Mouse (Mus musculus) heart, embryonic 14.5 days (tissue): ENCODE measurements around the gene Flii. TPM values are rescaled to one million over a fixed set of nuclear protein-coding genes. Genes with fewer than 3 reads are reported as not detected.

Experiments
- ATAC-seq: fragments of 200-750 bp; cut with Nextera tagmentation; 2 replicates; pipeline ENCODE4 v1.8.0; 2017; ENCODE audit warnings: low read depth, moderate TSS enrichment; ENCODE audit not compliant: insufficient number of reproducible peaks, insufficient read depth, low FRiP score
- H3K27ac ChIP-seq, 2 experiments: fragments of 200-500 bp in 1 of 2; fragments of 300-500 bp in 1 of 2; sonication (generic) in 1 of 2; replicated peaks in 1 of 2; 2 replicates each; pipeline ENCODE4 v1.5.1; 2012 to 2014; ENCODE audit warnings: low read depth in 2 of 2, low read length in 2 of 2, control low read depth in 1 of 2, mild to moderate bottlenecking in 1 of 2, mixed read lengths in 1 of 2; ENCODE audit not compliant: control insufficient read depth in 1 of 2, insufficient read depth in 1 of 2
- H3K27me3 ChIP-seq: fragments of 300-500 bp; sonication (generic); 2 replicates; pipeline ENCODE4 v1.6.1; 2014; ENCODE audit warnings: mild to moderate bottlenecking, low read length, control low read depth; ENCODE audit not compliant: control insufficient read depth, insufficient read depth
- H3K36me3 ChIP-seq: fragments of 300-500 bp; sonication (generic); 2 replicates; pipeline ENCODE4 v1.6.1; 2014; ENCODE audit warnings: mild to moderate bottlenecking, control low read depth, low read length, mixed read lengths; ENCODE audit not compliant: control insufficient read depth, insufficient read depth
- H3K4me1 ChIP-seq, 2 experiments: fragments of 200-500 bp in 1 of 2; fragments of 300-500 bp in 1 of 2; sonication (generic) in 1 of 2; 2 replicates each; pipeline ENCODE4 v1.6.1; 2012 to 2014; ENCODE audit warnings: low read length in 2 of 2, control low read depth in 1 of 2, mixed read lengths in 1 of 2; ENCODE audit not compliant: control insufficient read depth in 2 of 2, insufficient read depth in 2 of 2
- H3K4me2 ChIP-seq: fragments of 300-500 bp; sonication (generic); 2 replicates; pipeline ENCODE4 v1.6.1; 2014; ENCODE audit warnings: mild to moderate bottlenecking, low read length
- H3K4me3 ChIP-seq, 2 experiments: fragments of 200-500 bp in 1 of 2; fragments of 300-500 bp in 1 of 2; sonication (generic) in 1 of 2; 2 replicates each; pipeline ENCODE4 v1.5.1; 2012 to 2014; ENCODE audit warnings: low read length in 2 of 2, mild to moderate bottlenecking in 2 of 2, control low read depth in 1 of 2, low read depth in 1 of 2, moderate library complexity in 1 of 2; ENCODE audit not compliant: control insufficient read depth in 1 of 2, insufficient read depth in 1 of 2
- H3K9ac ChIP-seq: fragments of 300-500 bp; sonication (generic); 2 replicates; pipeline ENCODE4 v1.6.1; 2014; ENCODE audit warnings: mild to moderate bottlenecking, low read length
- H3K9me3 ChIP-seq: fragments of 300-500 bp; sonication (generic); 2 replicates; pipeline ENCODE4 v1.6.1; 2016; ENCODE audit warnings: low read length, control low read depth; ENCODE audit not compliant: control insufficient read depth
- WGBS: fragments of 180-500 bp; shearing (Covaris S2); extraction: QIAGEN DNeasy Blood & Tissue Kit; methylation state at CpG from one replicate; pipeline ENCODE4 v1.1.7; 2014; 5-methylcytosine and 5-hydroxymethylcytosine counted together
- microRNA-seq: library from miRNA; unstranded; fragments of <30 nt; microRNA quantifications from one replicate; pipeline ENCODE4, GENCODE M21; 2016
- polyA plus RNA-seq: library from polyadenylated mRNA; unstranded; fragments of >200 nt; fragmentation: Nextera tagmentation; extraction: Ambion mirVana; gene quantifications from 2 replicates; pipeline ENCODE4 v1.2.1, GENCODE M21; 2014

Flii gene
- polyA plus RNA-seq, 1 experiment from 2014 or later = 80.1 TPM

DNA sequence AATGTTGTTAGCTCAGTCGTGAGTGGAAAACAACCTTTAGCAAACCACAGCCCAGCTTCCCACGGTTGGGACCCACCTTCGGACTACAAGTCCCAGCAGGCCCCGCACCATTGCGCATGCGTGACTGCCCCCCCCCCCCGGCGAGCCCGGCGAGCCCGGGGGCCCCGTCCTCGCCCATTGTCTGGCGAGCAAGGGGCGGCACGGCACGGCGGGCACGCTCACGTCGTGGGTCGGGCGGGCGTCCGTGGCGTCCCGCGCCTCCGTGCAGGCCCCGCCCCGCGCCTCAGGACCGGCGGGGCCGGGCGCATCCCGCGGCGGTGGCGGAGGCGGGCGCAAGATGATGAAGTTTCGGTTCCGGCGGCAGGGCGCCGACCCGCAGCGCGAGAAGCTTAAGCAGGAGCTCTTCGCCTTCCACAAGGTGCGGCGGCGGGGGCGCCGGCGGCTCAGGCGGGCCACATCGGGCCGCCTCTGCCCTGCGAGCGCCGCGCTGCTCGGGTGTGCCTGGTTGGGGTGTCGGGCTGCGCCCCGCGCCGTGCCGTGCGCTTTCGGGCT lies 27.5 kb downstream of the Flii start, which contains the start of gene Llgl1:
Gene Llgl1 (plus strand): TSS at position 200 of the 552 bp plus-strand sequence.
- peak within 1 kb of the TSS; percentile 82 for H3K4me2 ChIP-seq
- H3K9ac ChIP-seq = peak within 1 kb of the TSS; percentile 94
- H3K27me3 ChIP-seq = no peaks in the 10 kb centered on the region
- WGBS = under 1% methylated on average over 60 of the region's 73 CpGs
- H3K4me3 ChIP-seq = peak within 1 kb of the TSS; percentile 87 to 95
- peaks cover 18% of the 10 kb centered on the region for H3K36me3 ChIP-seq
- peaks cover 15 to 21% of the 10 kb centered on the region in 2 experiments for H3K4me1 ChIP-seq
- H3K9me3 ChIP-seq = no peaks in the 10 kb centered on the region
- H3K27ac ChIP-seq = peak within 1 kb of the TSS; percentile 86 to 89
- peak; percentile 81 for ATAC-seq

DNA sequence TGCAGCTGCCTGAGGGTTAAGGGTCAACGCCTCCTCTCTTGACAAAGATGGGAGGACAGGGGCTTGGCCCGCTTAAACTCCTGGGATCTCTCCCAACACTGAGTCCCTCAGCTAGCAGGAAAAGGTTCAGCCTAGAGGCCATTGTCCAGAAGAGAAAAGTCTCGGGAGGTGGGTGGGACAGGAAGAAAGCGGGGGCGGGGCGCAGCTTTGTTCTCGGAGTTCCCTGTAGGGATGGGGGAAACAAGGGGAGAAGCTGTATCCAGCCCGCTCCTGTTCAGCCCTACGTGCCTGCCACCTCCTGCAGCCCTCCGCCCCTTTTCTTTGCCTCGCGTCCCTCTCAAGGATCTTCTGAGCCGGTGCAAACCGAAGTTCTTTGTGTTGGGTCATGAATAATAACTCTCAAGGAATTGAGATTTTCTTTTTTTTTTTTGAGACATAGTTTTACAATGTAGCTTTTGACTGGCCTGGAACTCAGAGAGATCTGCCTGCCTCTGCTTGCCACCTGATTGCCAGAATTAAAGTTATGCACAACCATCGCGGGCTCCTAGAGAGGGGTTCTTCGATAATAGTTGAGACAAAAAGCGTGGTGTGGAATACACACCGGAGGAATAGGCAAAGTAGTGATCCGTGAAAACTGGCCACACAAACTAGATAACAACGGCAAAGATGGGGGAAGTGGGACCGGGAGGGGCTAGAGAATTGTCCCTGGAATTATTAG lies 28.1 kb downstream of the Flii start:
- Histone ChIP-seq H3K9me3 (no peaks in the 10 kb centered on the region), H3K4me3 (peak overlapping the region; percentile 87 to 95), H3K9ac (peak overlapping the region; percentile 94), H3K27me3 (no peaks in the 10 kb centered on the region), H3K27ac (peak overlapping the region; percentile 86 to 89), H3K4me2 (peak overlapping the region; percentile 82), H3K36me3 (peaks cover 12% of the 10 kb centered on the region; the same call in 1 of the 2 replicates), H3K4me1 (peaks cover 15 to 21% of the 10 kb centered on the region in 2 experiments)
- WGBS = 4% methylated on average over 22 of the region's 22 CpGs
- ATAC-seq = peak; percentile 27

- H3K36me3 ChIP-seq = 0 out of 2 replicates have a peak, but pooled peaks cover 4% of the 10 kb centered on the region
- no peak overlapping the region for H3K4me2 ChIP-seq
- H3K9ac ChIP-seq = no peak overlapping the region
- no peaks in the 10 kb centered on the region for H3K27me3 ChIP-seq
- no peak overlapping the region for H3K4me3 ChIP-seq
- H3K4me1 ChIP-seq = peaks cover 13 to 21% of the 10 kb centered on the region in 2 experiments
- 72% methylated on average over 2 of the region's 2 CpGs for WGBS
- no peak for ATAC-seq
- no peaks in the 10 kb centered on the region for H3K9me3 ChIP-seq
- H3K27ac ChIP-seq = no peak overlapping the region
These were observed 29.5 kb downstream of the Flii start for GRCm38 (mm10) chr11:60697561-60697960.

GRCm38 (mm10) chr11:60696165-60696564 lies 30.9 kb downstream of the Flii start:
- Histone ChIP-seq H3K27ac (no peak overlapping the region), H3K4me3 (no peak overlapping the region), H3K9ac (no peak overlapping the region), H3K4me2 (no peak overlapping the region), H3K36me3 (no peaks in the 10 kb centered on the region), H3K27me3 (no peaks in the 10 kb centered on the region), H3K4me1 (peaks cover 13 to 16% of the 10 kb centered on the region in 2 experiments), H3K9me3 (no peaks in the 10 kb centered on the region)
- no peak for ATAC-seq
- WGBS = 61% methylated on average over 1 of the region's 1 CpGs

Small RNA genes lying within 50 kb of the gene (microRNA-seq; reads per million reads assigned to microRNA genes)
- 4.8 reads per million, percentile 13 among the genes with 10 or more reads in this experiment for gene Mir5100

Other genes starting within 250 kb of the Flii start
- 33.9 and 39.3 TPM in 2 replicates for gene Alkbh5, start 190.9 kb downstream of the Flii start, polyA plus RNA-seq
- gene Llgl1, start 27.5 kb downstream of the Flii start, polyA plus RNA-seq = 32.5 and 34.0 TPM in 2 replicates
- 17.0 and 19.0 TPM in 2 replicates for gene Mief2, start 1.1 kb upstream of the Flii start, polyA plus RNA-seq
- 8.3 and 8.5 TPM in 2 replicates for gene Top3a, start 50.1 kb upstream of the Flii start, polyA plus RNA-seq
- 4.6 and 4.9 TPM in 2 replicates for gene Smcr8, start 50.3 kb upstream of the Flii start, polyA plus RNA-seq
- 29.6 and 40.4 TPM in 2 replicates for gene Shmt1, start 84.5 kb upstream of the Flii start, polyA plus RNA-seq
- gene Dhrs7b, start 103.4 kb upstream of the Flii start, polyA plus RNA-seq = 27.6 and 30.2 TPM in 2 replicates
- gene Tmem11, start 152.0 kb upstream of the Flii start, polyA plus RNA-seq = 63.3 and 67.3 TPM in 2 replicates
- 20.4 and 21.1 TPM in 2 replicates for gene Natd1, start 187.5 kb upstream of the Flii start, polyA plus RNA-seq
- 59.2 and 62.6 TPM in 2 replicates for gene Map2k3, start 204.8 kb upstream of the Flii start, polyA plus RNA-seq